Comparison of ENCODE assay signal across 8 mouse cellular contexts in genomic region chr5:108448785-108449668, GRCm38 (mm10). TPM values are rescaled to one million over a fixed set of nuclear protein-coding genes. Genes with fewer than 3 reads are reported as not detected.
A peak's percentile ranks its signal among the peaks of the same experiment; 100 is the strongest.
DNase-seq lines count a peak whose midpoint lies in the region; ATAC-seq and TF ChIP-seq lines count a peak whose summit lies in the region.

TSS of gene Mfsd7a (minus strand) at chr5:108448891.

- peak within 1 kb of the TSS; percentile 31 for H3K4me3 ChIP-seq in embryonic facial prominence, embryonic 11.5 days (ENCODE audit: low read depth, low read length)
- peak within 1 kb of the TSS; percentile 56 for H3K4me3 ChIP-seq in heart, adult 2 months
- peak within 1 kb of the TSS; percentile 57 for H3K4me3 ChIP-seq in kidney, adult 2 months (ENCODE audit: insufficient read depth, low read depth, low read length)
- peak within 1 kb of the TSS; percentile 40 for H3K4me3 ChIP-seq in lung, embryonic 15.5 days
- peak within 1 kb of the TSS; percentile 26; the same call in 1 of the 2 replicates for H3K4me3 ChIP-seq in olfactory bulb, adult 2 months (ENCODE audit: insufficient read depth, low read depth, low read length)

- H3K9me3 ChIP-seq in embryonic facial prominence, embryonic 11.5 days (replicated peaks; ENCODE audit: control insufficient read depth, low read length): no peaks in the 10 kb centered on the region
- H3K9me3 ChIP-seq in lung, embryonic 15.5 days: no peaks in the 10 kb centered on the region

- no peaks in the 10 kb centered on the region for H3K79me2 ChIP-seq in heart, adult 2 months (replicated peaks; ENCODE audit: control insufficient read depth, insufficient read depth, low read length)

- peak; percentile 9 to 13 for DNase-seq in frontal cortex, postnatal 36 days (ENCODE audit: low spot score in 2 of 2)
- DNase-seq in frontal cortex, postnatal 10 days (ENCODE audit: low spot score in 2 of 2): no peak
- peak; percentile 72 for DNase-seq in embryonic facial prominence, embryonic 11.5 days (ENCODE audit: low spot score)
- DNase-seq in heart, adult 2 months: peak; percentile 82 to 86
- peak; percentile 92 for DNase-seq in kidney, adult 2 months
- DNase-seq in thymus, postnatal 14 days: no peak

- no peak within 1 kb of the TSS for H3K27ac ChIP-seq in embryonic facial prominence, embryonic 11.5 days (replicated peaks; ENCODE audit: low read depth, low read length)
- H3K27ac ChIP-seq in heart, adult 2 months: peak within 1 kb of the TSS; percentile 84
- peak within 1 kb of the TSS; percentile 92 for H3K27ac ChIP-seq in kidney, adult 2 months (ENCODE audit: insufficient read depth, low read depth, low read length)
- H3K27ac ChIP-seq in lung, embryonic 15.5 days: peak within 1 kb of the TSS; percentile 7; the same call in 1 of the 2 replicates
- no peak within 1 kb of the TSS for H3K27ac ChIP-seq in olfactory bulb, adult 2 months (ENCODE audit: insufficient read depth, low read depth, low read length)

- H3K36me3 ChIP-seq in embryonic facial prominence, embryonic 11.5 days (replicated peaks; ENCODE audit: control insufficient read depth, insufficient read depth, low read depth, low read length): no peaks in the 10 kb centered on the region
- no peaks in the 10 kb centered on the region for H3K36me3 ChIP-seq in heart, adult 2 months (ENCODE audit: control insufficient read depth, insufficient read depth, low read length)
- H3K36me3 ChIP-seq in kidney, adult 2 months (ENCODE audit: control insufficient read depth, insufficient read depth, low read length): no peaks in the 10 kb centered on the region
- H3K36me3 ChIP-seq in lung, embryonic 15.5 days: no peaks in the 10 kb centered on the region

- H3K9ac ChIP-seq in embryonic facial prominence, embryonic 11.5 days (replicated peaks; ENCODE audit: low read length): peak within 1 kb of the TSS; percentile 41
- H3K9ac ChIP-seq in heart, adult 2 months (ENCODE audit: low read depth, low read length): peak within 1 kb of the TSS; percentile 41
- H3K9ac ChIP-seq in lung, embryonic 15.5 days: peak within 1 kb of the TSS; percentile 34

- H3K27me3 ChIP-seq in embryonic facial prominence, embryonic 11.5 days (ENCODE audit: control insufficient read depth, insufficient read depth, low read length): peaks cover 5% of the 10 kb centered on the region; the same call in 1 of the 2 replicates
- no peaks in the 10 kb centered on the region for H3K27me3 ChIP-seq in heart, adult 2 months (ENCODE audit: control insufficient read depth, insufficient read depth, low read length)
- no peaks in the 10 kb centered on the region for H3K27me3 ChIP-seq in kidney, adult 2 months (replicated peaks; ENCODE audit: control insufficient read depth, insufficient read depth, low read length)
- H3K27me3 ChIP-seq in lung, embryonic 15.5 days: peaks cover 8% of the 10 kb centered on the region; the same call in 1 of the 2 replicates

- WGBS in embryonic facial prominence, embryonic 11.5 days: 15% methylated on average over 24 of the region's 24 CpGs
- 9% methylated on average over 24 of the region's 24 CpGs for WGBS in heart, adult 2 months
- WGBS in kidney, adult 2 months: 5% methylated on average over 24 of the region's 24 CpGs
- 10% methylated on average over 24 of the region's 24 CpGs for WGBS in lung, embryonic 15.5 days
- WGBS in olfactory bulb, adult 2 months: 23% methylated on average over 24 of the region's 24 CpGs

- intact Hi-C loops in heart, adult 2 months (cut with DNase I): loop anchor here (1.0 kb wide), 1 partner anchor 15 kb away; the partner anchor contains the start of gene Atp5k

- H3K4me2 ChIP-seq in embryonic facial prominence, embryonic 11.5 days (ENCODE audit: low read depth, low read length): peak within 1 kb of the TSS; percentile 54
- peak within 1 kb of the TSS; percentile 65 for H3K4me2 ChIP-seq in lung, embryonic 15.5 days

- peak; percentile 21; the same call in 1 of the 2 replicates for TF ChIP-seq CTCF in heart, adult 2 months (IDR thresholded peaks at IDR 0.05)
- 0 out of 2 replicates have a peak, but pooled peaks have one; percentile 3 for TF ChIP-seq CTCF in kidney, adult 2 months (conservative IDR thresholded peaks at IDR 0.05; ENCODE audit: insufficient read depth, insufficient read length, low read depth, low read length)
- no peak for TF ChIP-seq CTCF in olfactory bulb, adult 2 months (IDR thresholded peaks at IDR 0.05; ENCODE audit: insufficient read depth, low read depth, low read length)

- no peaks in the 10 kb centered on the region for H3K4me1 ChIP-seq in embryonic facial prominence, embryonic 11.5 days (ENCODE audit: control insufficient read depth, insufficient read depth, low read length)
- peaks cover 4% of the 10 kb centered on the region for H3K4me1 ChIP-seq in heart, adult 2 months (ENCODE audit: control insufficient read depth, insufficient read depth, low read length)
- peaks cover 9% of the 10 kb centered on the region; the same call in 1 of the 2 replicates for H3K4me1 ChIP-seq in kidney, adult 2 months (ENCODE audit: control insufficient read depth, insufficient read depth, low read length)
- H3K4me1 ChIP-seq in lung, embryonic 15.5 days: peaks cover 13% of the 10 kb centered on the region
- H3K4me1 ChIP-seq in olfactory bulb, adult 2 months (ENCODE audit: control insufficient read depth, insufficient read depth, low read length): peaks cover 8% of the 10 kb centered on the region

- peak; percentile 45 for TF ChIP-seq POLR2A in heart, adult 2 months (IDR thresholded peaks at IDR 0.05; ENCODE audit: insufficient read depth, low read depth, low read length)
- TF ChIP-seq POLR2A in kidney, adult 2 months (IDR thresholded peaks at IDR 0.05; ENCODE audit: low read depth, low read length): no peak
- no peak for TF ChIP-seq POLR2A in olfactory bulb, adult 2 months (IDR thresholded peaks at IDR 0.05; ENCODE audit: insufficient read depth, low read depth, low read length)

- 0 out of 2 replicates have a peak, but pooled peaks have one; percentile 11 for TF ChIP-seq EP300 in heart, adult 2 months (IDR thresholded peaks at IDR 0.05; ENCODE audit: insufficient read depth, low read depth, low read length)

- peak; percentile 87 for ATAC-seq in embryonic facial prominence, embryonic 11.5 days (replicated peaks; ENCODE audit: insufficient number of reproducible peaks, low FRiP score, low TSS enrichment, low read depth)
- peak; percentile 93 for ATAC-seq in lung, embryonic 15.5 days (ENCODE audit: borderline replicate concordance, extremely low read depth, low FRiP score, low TSS enrichment)

RNA-seq across cellular contexts. Expression of gene Mfsd7a, which starts in this region (rescaled TPM):
- 0.11 and 0.15 TPM in 2 replicates for polyA plus RNA-seq in embryonic facial prominence, embryonic 11.5 days (2014; fragmentation: Nextera tagmentation; extraction: Ambion mirVana)
- total RNA-seq in heart, adult 2 months (2021): 1 to 10 TPM; 1.1 to 1.7 TPM
- 4.5 and 5.3 TPM in 2 replicates for polyA plus RNA-seq in heart, adult 2 months (2012; rRNA removed)
- polyA plus RNA-seq in kidney, adult 2 months (2012; rRNA removed): 5.0 and 5.3 TPM in 2 replicates
- polyA plus RNA-seq in lung, embryonic 15.5 days (2015; fragmentation: Nextera tagmentation; extraction: Ambion mirVana): 0.24 and 0.34 TPM in 2 replicates
- not detected in 2 replicates for polyA plus RNA-seq in olfactory bulb, adult 2 months (2012; ENCODE audit: insufficient read depth, insufficient read length, low replicate concordance, missing spikeins)

Comparison
In these comparisons a context has a peak if more than half of its experiments do, and no peak if none do; other contexts are left out.
1. DNase-seq: peak in frontal cortex, postnatal 36 days (2 of 2), heart, adult 2 months (2 of 2) and kidney, adult 2 months (single experiment); none in frontal cortex, postnatal 10 days (0 of 2) and thymus, postnatal 14 days (single experiment).
2. Peak in DNase-seq, ATAC-seq, H3K4me3 ChIP-seq, H3K9ac ChIP-seq and H3K4me2 ChIP-seq in embryonic facial prominence, embryonic 11.5 days; RNA of the gene not detected or under 1 TPM.
3. Peak in ATAC-seq, H3K4me3 ChIP-seq, H3K27ac ChIP-seq, H3K9ac ChIP-seq and H3K4me2 ChIP-seq in lung, embryonic 15.5 days; RNA of the gene not detected or under 1 TPM.
4. H3K27ac ChIP-seq: peak in heart, adult 2 months (single experiment) and kidney, adult 2 months (single experiment); none in embryonic facial prominence, embryonic 11.5 days (single experiment) and olfactory bulb, adult 2 months (single experiment).
5. Peak in every context shown above with its lines, with median percentiles within 50 percentile points of each other: H3K4me3 ChIP-seq and H3K9ac ChIP-seq.